Mouse (Mus musculus) heart, embryonic 11.5 days (tissue): ENCODE measurements around the gene Rgp1. TPM values are rescaled to one million over a fixed set of nuclear protein-coding genes. Genes with fewer than 3 reads are reported as not detected.

Experiments used
- ATAC-seq: fragments of 200-750 bp; cut with Nextera tagmentation; replicated peaks from 2 replicates; pipeline ENCODE4 v1.8.0; 2017; ENCODE audit warnings: moderate library complexity; ENCODE audit not compliant: insufficient number of reproducible peaks, low FRiP score, low TSS enrichment
- H3K27ac ChIP-seq: fragments of 300-500 bp; sonication (generic); 2 replicates; pipeline ENCODE4 v1.5.1; 2014; ENCODE audit warnings: mild to moderate bottlenecking, low read depth, low read length
- H3K27me3 ChIP-seq: fragments of 300-500 bp; sonication (generic); 2 replicates; pipeline ENCODE4 v1.6.1; 2014; ENCODE audit warnings: mild to moderate bottlenecking, low read length, mixed read lengths; ENCODE audit not compliant: control insufficient read depth, insufficient read depth
- H3K36me3 ChIP-seq: fragments of 300-500 bp; sonication (generic); 2 replicates; pipeline ENCODE4 v1.6.1; 2014; ENCODE audit warnings: mild to moderate bottlenecking, low read length, moderate library complexity, mixed read lengths; ENCODE audit not compliant: control insufficient read depth, insufficient read depth
- H3K4me1 ChIP-seq: fragments of 300-500 bp; sonication (generic); 2 replicates; pipeline ENCODE4 v1.6.1; 2014; ENCODE audit warnings: low read length; ENCODE audit not compliant: control insufficient read depth, insufficient read depth
- H3K4me2 ChIP-seq: fragments of 300-500 bp; sonication (generic); 2 replicates; pipeline ENCODE4 v1.6.1; 2014; ENCODE audit warnings: mild to moderate bottlenecking, moderate library complexity
- H3K4me3 ChIP-seq: fragments of 300-500 bp; sonication (generic); 2 replicates; pipeline ENCODE4 v1.5.1; 2014; ENCODE audit warnings: low read depth, low read length
- H3K9ac ChIP-seq: fragments of 300-500 bp; sonication (generic); 2 replicates; pipeline ENCODE4 v1.6.1; 2014; ENCODE audit warnings: mild to moderate bottlenecking, low read depth, low read length, moderate library complexity
- H3K9me3 ChIP-seq: fragments of 300-500 bp; sonication (generic); replicated peaks from 2 replicates; pipeline ENCODE4 v1.6.1; 2016; ENCODE audit warnings: low read length; ENCODE audit not compliant: control insufficient read depth
- WGBS: fragments of 180-500 bp; shearing (Covaris S2); extraction: QIAGEN DNeasy Blood & Tissue Kit; methylation state at CpG from one replicate; pipeline ENCODE4 v1.1.7; 2014; ENCODE audit not compliant: insufficient replicate concordance; 5-methylcytosine and 5-hydroxymethylcytosine counted together
- polyA plus RNA-seq: library from polyadenylated mRNA; unstranded; fragments of >200 nt; fragmentation: Nextera tagmentation; extraction: Ambion mirVana; gene quantifications from 2 replicates; pipeline ENCODE4 v1.2.1, GENCODE M21; 2014

Gene Rgp1
- polyA plus RNA-seq, 1 experiment from 2014 or later: 32.5 TPM

GRCm38 (mm10) chr4:43613060-43613730 is 34.7 kb downstream of the Rgp1 start:
- Histone ChIP-seq H3K4me2 (no peak overlapping the region), H3K9me3 (no peaks in the 10 kb centered on the region), H3K36me3 (no peaks in the 10 kb centered on the region), H3K27me3 (no peaks in the 10 kb centered on the region), H3K9ac (no peak overlapping the region), H3K4me1 (no peaks in the 10 kb centered on the region), H3K27ac (no peak overlapping the region), H3K4me3 (no peak overlapping the region)
- WGBS: 54% methylated on average over 3 of the region's 3 CpGs
- no peak for ATAC-seq

- Histone ChIP-seq H3K4me2 (no peak overlapping the region), H3K4me1 (no peaks in the 10 kb centered on the region), H3K9me3 (peaks cover 7% of the 10 kb centered on the region), H3K4me3 (no peak overlapping the region), H3K27me3 (no peaks in the 10 kb centered on the region), H3K36me3 (no peaks in the 10 kb centered on the region), H3K9ac (no peak overlapping the region), H3K27ac (no peak overlapping the region)
- no peak for ATAC-seq
- WGBS: 58% methylated on average over 4 of the region's 4 CpGs
Measured at GRCm38 (mm10) chr4:43620146-43620778, 41.7 kb downstream of the Rgp1 start.

GRCm38 (mm10) chr4:43629106-43629817 is 50.7 kb downstream of the Rgp1 start:
- Histone ChIP-seq H3K4me3 (0 out of 2 replicates have a peak overlapping the region, but pooled peaks have one; percentile 2), H3K4me1 (peaks cover 14% of the 10 kb centered on the region), H3K27me3 (peaks cover 13% of the 10 kb centered on the region), H3K9me3 (peaks cover 8% of the 10 kb centered on the region), H3K36me3 (no peaks in the 10 kb centered on the region), H3K4me2 (peak overlapping the region; percentile 27), H3K27ac (no peak overlapping the region), H3K9ac (no peak overlapping the region; the same call in 1 of the 2 replicates)
- ATAC-seq: no peak
- 39% methylated on average over 20 of the region's 20 CpGs for WGBS

- WGBS: 10% methylated on average over 5 of the region's 5 CpGs
- H3K4me1 ChIP-seq: peaks cover 14% of the 10 kb centered on the region
- H3K4me2 ChIP-seq: peak overlapping the region; percentile 22; the same call in 1 of the 2 replicates
- peaks cover 3% of the 10 kb centered on the region; the same call in 1 of the 2 replicates for H3K9me3 ChIP-seq
- H3K27ac ChIP-seq: no peak overlapping the region
- no peaks in the 10 kb centered on the region for H3K36me3 ChIP-seq
- no peak overlapping the region for H3K9ac ChIP-seq
- no peak overlapping the region for H3K4me3 ChIP-seq
- peak; percentile 46; the same call in 1 of the 2 replicates for ATAC-seq
- H3K27me3 ChIP-seq: peaks cover 13% of the 10 kb centered on the region
Measured at GRCm38 (mm10) chr4:43630030-43630581, 51.6 kb downstream of the Rgp1 start.

- Histone ChIP-seq H3K9ac (peak overlapping the region; percentile 79; the same call in 1 of the 2 replicates), H3K9me3 (no peaks in the 10 kb centered on the region), H3K4me3 (peak overlapping the region; percentile 65), H3K27me3 (peaks cover 13% of the 10 kb centered on the region), H3K36me3 (no peaks in the 10 kb centered on the region), H3K4me1 (peaks cover 14% of the 10 kb centered on the region), H3K27ac (no peak overlapping the region), H3K4me2 (peak overlapping the region; percentile 94)
- 29% methylated on average over 5 of the region's 5 CpGs for WGBS
- ATAC-seq: no peak
Measured at GRCm38 (mm10) chr4:43630671-43631045, 52.1 kb downstream of the Rgp1 start.

- Histone ChIP-seq H3K4me2 (peak within 1 kb of the TSS; percentile 94), H3K36me3 (no peaks in the 10 kb centered on the region), H3K4me1 (peaks cover 14% of the 10 kb centered on the region), H3K27ac (peak within 1 kb of the TSS; percentile 58), H3K27me3 (peaks cover 13% of the 10 kb centered on the region), H3K9me3 (no peaks in the 10 kb centered on the region), H3K4me3 (peak within 1 kb of the TSS; percentile 65), H3K9ac (peak within 1 kb of the TSS; percentile 79)
- under 1% methylated on average over 47 of the region's 70 CpGs for WGBS
- ATAC-seq: peak; percentile 53; the same call in 1 of the 2 replicates
Measured at GRCm38 (mm10) chr4:43631046-43631955, 52.8 kb downstream of the Rgp1 start, which contains the start of gene Npr2. TSS of gene Npr2 (plus strand) at chr4:43631935.

- 0 out of 2 replicates have a peak, but pooled peaks have one; percentile 4 for ATAC-seq
- Histone ChIP-seq H3K27ac (no peak overlapping the region; the same call in 1 of the 2 replicates), H3K9me3 (no peaks in the 10 kb centered on the region), H3K4me2 (peak overlapping the region; percentile 94), H3K27me3 (peaks cover 13% of the 10 kb centered on the region), H3K9ac (peak overlapping the region; percentile 79), H3K4me3 (peak overlapping the region; percentile 65), H3K4me1 (peaks cover 14% of the 10 kb centered on the region), H3K36me3 (no peaks in the 10 kb centered on the region)
- 37% methylated on average over 42 of the region's 42 CpGs for WGBS
Measured at GRCm38 (mm10) chr4:43631956-43632920, 53.7 kb downstream of the Rgp1 start.
